26 mouse cellular contexts compared by ENCODE assay signal in genomic region chr9:40229479-40229878, GRCm38 (mm10). TPM values are rescaled to one million over a fixed set of nuclear protein-coding genes. Genes with fewer than 3 reads are reported as not detected.
"Had no signal": no experiment of that assay in that cellular context is flagged by ENCODE, and none has a peak within 500 bp of the region (broad histone marks: within the 10 kb centered on the region; RNA-seq: fewer than 3 reads in every experiment).

No protein-coding gene starts in this region.

- H3K9ac ChIP-seq: lung, embryonic 14.5 days; neural tube, embryonic 12.5 days had no signal

- H3K4me2 ChIP-seq: lung, embryonic 14.5 days; neural tube, embryonic 12.5 days had no signal

- DNase-seq: lung, adult 18-20 months; lung, embryonic 14.5 days; lung, postnatal 10 days; lung, postnatal 4 days; retina, postnatal 1 day; right cerebral cortex, adult 18-20 months; right cerebral cortex, postnatal 25 days; right cerebral cortex, postnatal 4 days; spleen, adult 18-20 months; thymus, adult 18-20 months; thymus, postnatal 14 days; thymus, postnatal 36 days had no signal

- H3K36me3 ChIP-seq: midbrain, embryonic 10.5 days; neural tube, embryonic 12.5 days had no signal

- H3K27ac ChIP-seq: midbrain, embryonic 10.5 days; neural tube, embryonic 12.5 days had no signal

- H3K4me3 ChIP-seq: midbrain, embryonic 10.5 days; neural tube, embryonic 12.5 days had no signal

- H3K9me3 ChIP-seq: neural tube, embryonic 12.5 days had no signal

- H3K4me1 ChIP-seq: neural tube, embryonic 12.5 days had no signal

- H3K27me3 ChIP-seq: neural tube, embryonic 12.5 days had no signal

- ATAC-seq: midbrain, embryonic 16.5 days had no signal

RNA-seq across cellular contexts. Expression of gene Scn3b, which starts 39.5 kb away (rescaled TPM):
- total RNA-seq: megakaryocyte, adult 5-6 weeks; megakaryocyte-erythroid progenitor cell, adult 5-6 weeks; neutrophil, adult 5-6 weeks had no signal

RNA-seq across cellular contexts. Expression of gene Olfr986, which starts 48.8 kb away (rescaled TPM):
- total RNA-seq: megakaryocyte, adult 5-6 weeks; megakaryocyte-erythroid progenitor cell, adult 5-6 weeks; neutrophil, adult 5-6 weeks had no signal
- polyA plus RNA-seq: liver, embryonic 16.5 days; lung, embryonic 14.5 days; lung, embryonic 16.5 days; midbrain, embryonic 10.5 days; midbrain, embryonic 14.5 days; midbrain, embryonic 16.5 days; neural tube, embryonic 12.5 days; neural tube, embryonic 14.5 days; small intestine, adult 2 months; stomach, embryonic 14.5 days; stomach, embryonic 16.5 days; thymus, postnatal 0 days had no signal
